Mouse (Mus musculus) myocyte (in vitro differentiated cells): ENCODE measurements around the gene Zbed6.

Source experiments
- CEBPB ChIP-seq: IDR thresholded peaks from 2 replicates; pipeline ENCODE4 v1.6.1; 2011; ENCODE audit warnings: mild to moderate bottlenecking, moderate library complexity; ENCODE audit not compliant: poor library complexity, insufficient read depth, severe bottlenecking
- E2F4 ChIP-seq: IDR thresholded peaks from one replicate; pipeline ENCODE4 v1.6.1; 2011; ENCODE audit warnings: mild to moderate bottlenecking, control low read depth, moderate library complexity; ENCODE audit not compliant: insufficient read depth
- MAX ChIP-seq: IDR thresholded peaks from one replicate; pipeline ENCODE4 v1.6.1; 2011; ENCODE audit warnings: low read depth, mild to moderate bottlenecking, control low read depth
- MYOD1 ChIP-seq, 3 experiments: IDR thresholded peaks; one replicate each; pipeline ENCODE4 v1.6.1; 2011; ENCODE audit warnings: control low read depth in 2 of 3, low read depth in 2 of 3, mild to moderate bottlenecking in 2 of 3, moderate library complexity in 1 of 3; ENCODE audit not compliant: insufficient read length in 2 of 3, control insufficient read depth in 1 of 3
- POLR2A ChIP-seq: IDR thresholded peaks from one replicate; pipeline ENCODE4 v1.6.1; 2011; ENCODE audit warnings: low read depth, mild to moderate bottlenecking, control low read depth, moderate library complexity; ENCODE audit not compliant: insufficient read length
- POLR2AphosphoS2 ChIP-seq: IDR thresholded peaks from one replicate; pipeline ENCODE4 v1.6.1; 2011; ENCODE audit warnings: low read depth, control low read depth; ENCODE audit not compliant: insufficient read length
- TCF12 ChIP-seq: IDR thresholded peaks from one replicate; pipeline ENCODE4 v1.6.1; 2011; ENCODE audit warnings: mild to moderate bottlenecking, control low read depth; ENCODE audit not compliant: poor library complexity, insufficient read depth, severe bottlenecking
- TCF3 ChIP-seq: IDR thresholded peaks from one replicate; pipeline ENCODE4 v1.6.1; 2011; ENCODE audit warnings: low read depth, control low read depth; ENCODE audit not compliant: insufficient read length
- USF1 ChIP-seq: IDR thresholded peaks from one replicate; pipeline ENCODE4 v1.6.1; 2011; ENCODE audit warnings: low read depth, mild to moderate bottlenecking, control low read depth, moderate library complexity

- TF ChIP-seq POLR2A (no peak), MYOD1 (IDR thresholded peaks at IDR 0.05; ENCODE audit: control insufficient read depth in 1 of 3, insufficient read length in 2 of 3, low read depth in 2 of 3) (no peak), USF1 (no peak), MAX (no peak), POLR2AphosphoS2 (no peak), TCF12 (no peak), TCF3 (no peak), E2F4 (no peak), CEBPB (no peak)
Observed at GRCm38 (mm10) chr1:133670190-133670589, 9.5 kb upstream of the Zbed6 start.
